Mouse (Mus musculus) MEL (cell line): ENCODE data around the gene Cuta. TPM values are rescaled to one million over a fixed set of nuclear protein-coding genes. Genes with fewer than 3 reads are reported as not detected.
A peak's percentile ranks its signal among the peaks of the same experiment; 100 is the strongest.

ENCODE experiments used
- DNase-seq: peaks from one replicate; pipeline ENCODE4 v3.0.0; 2011; ENCODE audit warnings: low read depth, low spot score
- H3K27ac ChIP-seq: 2 replicates; pipeline ENCODE4 v1.5.1; 2012; ENCODE audit warnings: low read depth, mild to moderate bottlenecking, control low read depth, low read length, moderate library complexity; ENCODE audit not compliant: control insufficient read depth
- H3K27me3 ChIP-seq, 2 experiments: fragments of 150-350 bp in 1 of 2; sonication (generic) in 1 of 2; 2 replicates each; pipeline ENCODE4 v1.6.1; 2012; ENCODE audit warnings: low read length in 2 of 2, mild to moderate bottlenecking in 2 of 2, improper control_type of control experiment in 1 of 2, moderate library complexity in 1 of 2; ENCODE audit not compliant: insufficient read depth in 2 of 2, control insufficient read depth in 1 of 2
- H3K36me3 ChIP-seq, 2 experiments: 2 replicates each; pipeline ENCODE4 v1.6.1; 2012 to 2014; ENCODE audit warnings: low read length in 2 of 2, improper control_type of control experiment in 1 of 2, inconsistent platforms in 1 of 2, mild to moderate bottlenecking in 1 of 2; ENCODE audit not compliant: insufficient read depth in 2 of 2, control insufficient read depth in 1 of 2
- H3K4me1 ChIP-seq, 2 experiments: fragments of 150-350 bp in 1 of 2; sonication (generic) in 1 of 2; 2 replicates each; pipeline ENCODE4 v1.6.1; 2012; ENCODE audit warnings: low read length in 2 of 2, improper control_type of control experiment in 1 of 2, mild to moderate bottlenecking in 1 of 2; ENCODE audit not compliant: insufficient read depth in 2 of 2, control insufficient read depth in 1 of 2
- H3K4me3 ChIP-seq, 2 experiments: fragments of 150-350 bp in 1 of 2; sonication (generic) in 1 of 2; 2 replicates each; pipeline ENCODE4 v1.5.1; 2012; ENCODE audit warnings: low read depth in 2 of 2, low read length in 2 of 2, mild to moderate bottlenecking in 2 of 2, moderate library complexity in 2 of 2, control low read depth in 1 of 2, improper control_type of control experiment in 1 of 2; ENCODE audit not compliant: control insufficient read depth in 1 of 2, insufficient read depth in 1 of 2
- H3K79me2 ChIP-seq: 2 replicates; pipeline ENCODE4 v1.6.1; 2012; ENCODE audit warnings: mild to moderate bottlenecking, low read length, moderate library complexity; ENCODE audit not compliant: control insufficient read depth, poor library complexity, insufficient read depth
- H3K9ac ChIP-seq: 2 replicates; pipeline ENCODE4 v1.6.1; 2012; ENCODE audit warnings: low read depth, mild to moderate bottlenecking, control low read depth, low read length, moderate library complexity; ENCODE audit not compliant: control insufficient read depth, poor library complexity, severe bottlenecking
- H3K9me3 ChIP-seq: fragments of 150-350 bp; sonication (generic); replicated peaks from 2 replicates; pipeline ENCODE4 v1.6.1; 2012; ENCODE audit warnings: mild to moderate bottlenecking, low read length, improper control_type of control experiment, moderate library complexity; ENCODE audit not compliant: insufficient read depth
- BHLHE40 ChIP-seq: IDR thresholded peaks from 2 replicates; pipeline ENCODE4 v1.6.1; 2012; ENCODE audit warnings: low read depth, mild to moderate bottlenecking, inconsistent platforms, low read length, improper control_type of control experiment, borderline replicate concordance
- CHD1 ChIP-seq: IDR thresholded peaks from 2 replicates; pipeline ENCODE4 v1.6.1; 2012; ENCODE audit warnings: low read depth, mild to moderate bottlenecking, inconsistent platforms, low read length, improper control_type of control experiment
- CTCF ChIP-seq, 3 experiments: IDR thresholded peaks in 2 of 3; conservative IDR thresholded peaks in 1 of 3; 2 replicates each; pipeline ENCODE4 v1.5.1; 2011 to 2012; ENCODE audit warnings: low read length in 3 of 3, low read depth in 2 of 3, mild to moderate bottlenecking in 2 of 3, improper control_type of control experiment in 1 of 3, inconsistent platforms in 1 of 3, mixed read lengths in 1 of 3, moderate library complexity in 1 of 3; ENCODE audit not compliant: control insufficient read depth in 1 of 3, insufficient read depth in 1 of 3, poor library complexity in 1 of 3, severe bottlenecking in 1 of 3
- E2F4 ChIP-seq: IDR thresholded peaks from 2 replicates; pipeline ENCODE4 v1.6.1; 2011; ENCODE audit warnings: low read depth, low read length, improper control_type of control experiment, borderline replicate concordance
- ELF1 ChIP-seq: IDR thresholded peaks from 2 replicates; pipeline ENCODE4 v1.6.1; 2014; ENCODE audit warnings: low read depth, mild to moderate bottlenecking, inconsistent platforms, low read length, improper control_type of control experiment, moderate library complexity
- EP300 ChIP-seq, 2 experiments: IDR thresholded peaks; 2 replicates each; pipeline ENCODE4 v1.6.1; 2011; ENCODE audit warnings: improper control_type of control experiment in 2 of 2, low read length in 2 of 2, low read depth in 1 of 2, mild to moderate bottlenecking in 1 of 2
- ETS1 ChIP-seq: IDR thresholded peaks from 2 replicates; pipeline ENCODE4 v1.6.1; 2012; ENCODE audit warnings: low read depth, mild to moderate bottlenecking, inconsistent platforms, low read length, improper control_type of control experiment, moderate library complexity
- GABPA ChIP-seq: IDR thresholded peaks from 2 replicates; pipeline ENCODE4 v1.6.1; 2012; ENCODE audit warnings: low read depth, mild to moderate bottlenecking, inconsistent platforms, low read length, improper control_type of control experiment, moderate library complexity
- GATA1 ChIP-seq: IDR thresholded peaks from 2 replicates; pipeline ENCODE4 v1.6.1; 2011; ENCODE audit warnings: low read depth, low read length, improper control_type of control experiment
- HCFC1 ChIP-seq: IDR thresholded peaks from 2 replicates; pipeline ENCODE4 v1.6.1; 2012; ENCODE audit warnings: low read depth, mild to moderate bottlenecking, inconsistent platforms, low read length, improper control_type of control experiment, moderate library complexity
- JUND ChIP-seq: IDR thresholded peaks from 2 replicates; pipeline ENCODE4 v1.6.1; 2011; ENCODE audit warnings: low read depth, mild to moderate bottlenecking, improper control_type of control experiment, low read length
- KAT2A ChIP-seq: conservative IDR thresholded peaks from 2 replicates; pipeline ENCODE4 v1.6.1; 2012; ENCODE audit warnings: low read depth, low read length, improper control_type of control experiment, inconsistent platforms
- MAFK ChIP-seq: IDR thresholded peaks from 2 replicates; pipeline ENCODE4 v1.6.1; 2011; ENCODE audit warnings: low read depth, mild to moderate bottlenecking, low read length, improper control_type of control experiment, borderline replicate concordance
- MAX ChIP-seq: IDR thresholded peaks from 2 replicates; pipeline ENCODE4 v1.6.1; 2011; ENCODE audit warnings: low read length, improper control_type of control experiment
- MAZ ChIP-seq: IDR thresholded peaks from 2 replicates; pipeline ENCODE4 v1.6.1; 2012; ENCODE audit warnings: low read depth, mild to moderate bottlenecking, inconsistent platforms, low read length, improper control_type of control experiment
- MEF2A ChIP-seq: IDR thresholded peaks from 2 replicates; pipeline ENCODE4 v1.6.1; 2014; ENCODE audit warnings: low read depth, mild to moderate bottlenecking, inconsistent platforms, low read length, improper control_type of control experiment; ENCODE audit not compliant: poor library complexity, insufficient replicate concordance, severe bottlenecking; ENCODE audit errors: extremely low read depth
- MXI1 ChIP-seq: IDR thresholded peaks from 2 replicates; pipeline ENCODE4 v1.6.1; 2011; ENCODE audit warnings: mild to moderate bottlenecking, low read depth, low read length, improper control_type of control experiment
- MYB ChIP-seq: IDR thresholded peaks from 2 replicates; pipeline ENCODE4 v1.6.1; 2011; ENCODE audit warnings: mild to moderate bottlenecking, low read depth, low read length, improper control_type of control experiment
- MYC ChIP-seq: IDR thresholded peaks from 2 replicates; pipeline ENCODE4 v1.6.1; 2011; ENCODE audit warnings: low read depth, mild to moderate bottlenecking, low read length, improper control_type of control experiment, moderate library complexity
- NELFE ChIP-seq: IDR thresholded peaks from 2 replicates; pipeline ENCODE4 v1.6.1; 2011; ENCODE audit warnings: low read depth, low read length, improper control_type of control experiment
- NRF1 ChIP-seq: IDR thresholded peaks from 2 replicates; pipeline ENCODE4 v1.6.1; 2014; ENCODE audit warnings: low read depth, mild to moderate bottlenecking, inconsistent platforms, low read length, improper control_type of control experiment, moderate library complexity; ENCODE audit not compliant: poor library complexity, insufficient read depth, severe bottlenecking
- POLR2A ChIP-seq, 2 experiments: IDR thresholded peaks; 2 replicates each; pipeline ENCODE4 v1.6.1; 2011 to 2012; ENCODE audit warnings: low read length in 2 of 2, mild to moderate bottlenecking in 2 of 2, control low read depth in 1 of 2, improper control_type of control experiment in 1 of 2, low read depth in 1 of 2, moderate library complexity in 1 of 2; ENCODE audit not compliant: control insufficient read depth in 1 of 2, insufficient read depth in 1 of 2, poor library complexity in 1 of 2
- POLR2AphosphoS2 ChIP-seq: IDR thresholded peaks from 2 replicates; pipeline ENCODE4 v1.6.1; 2011; ENCODE audit warnings: low read length, improper control_type of control experiment
- POLR2AphosphoS5 ChIP-seq: IDR thresholded peaks from 2 replicates; pipeline ENCODE4 v1.6.1; 2012; ENCODE audit warnings: low read depth, borderline replicate concordance, mild to moderate bottlenecking, inconsistent platforms, low read length, moderate library complexity, mixed read lengths
- RAD21 ChIP-seq: IDR thresholded peaks from 2 replicates; pipeline ENCODE4 v1.6.1; 2011; ENCODE audit warnings: mild to moderate bottlenecking, low read depth, low read length, improper control_type of control experiment
- RCOR1 ChIP-seq: IDR thresholded peaks from 2 replicates; pipeline ENCODE4 v1.6.1; 2012; ENCODE audit warnings: low read depth, mild to moderate bottlenecking, inconsistent platforms, low read length, improper control_type of control experiment
- SIN3A ChIP-seq: IDR thresholded peaks from 2 replicates; pipeline ENCODE4 v1.6.1; 2012; ENCODE audit warnings: low read length, improper control_type of control experiment, inconsistent platforms
- SMC3 ChIP-seq: IDR thresholded peaks from 2 replicates; pipeline ENCODE4 v1.6.1; 2011; ENCODE audit warnings: low read depth, low read length, improper control_type of control experiment
- TBP ChIP-seq: IDR thresholded peaks from 2 replicates; pipeline ENCODE4 v1.8.0; 2011; ENCODE audit warnings: low read depth, low read length, improper control_type of control experiment
- UBTF ChIP-seq: IDR thresholded peaks from 2 replicates; pipeline ENCODE4 v1.6.1; 2012; ENCODE audit warnings: low read depth, mild to moderate bottlenecking, inconsistent platforms, low read length, improper control_type of control experiment, moderate library complexity, borderline replicate concordance; ENCODE audit not compliant: insufficient read depth
- USF1 ChIP-seq: IDR thresholded peaks from 2 replicates; pipeline ENCODE4 v1.6.1; 2014; ENCODE audit warnings: low read depth, mild to moderate bottlenecking, inconsistent platforms, low read length, improper control_type of control experiment, moderate library complexity
- USF2 ChIP-seq, 2 experiments: IDR thresholded peaks; 2 replicates each; pipeline ENCODE4 v1.6.1; 2011 to 2012; ENCODE audit warnings: improper control_type of control experiment in 2 of 2, low read length in 2 of 2, borderline replicate concordance in 1 of 2, inconsistent platforms in 1 of 2, low read depth in 1 of 2, mild to moderate bottlenecking in 1 of 2; ENCODE audit not compliant: insufficient read depth in 1 of 2
- ZC3H11A ChIP-seq: IDR thresholded peaks from 2 replicates; pipeline ENCODE4 v1.6.1; 2012; ENCODE audit warnings: low read depth, mild to moderate bottlenecking, inconsistent platforms, low read length, improper control_type of control experiment
- ZKSCAN1 ChIP-seq: IDR thresholded peaks from 2 replicates; pipeline ENCODE4 v1.6.1; 2012; ENCODE audit warnings: low read depth, mild to moderate bottlenecking, inconsistent platforms, low read length, improper control_type of control experiment, moderate library complexity
- ZNF384 ChIP-seq: IDR thresholded peaks from 2 replicates; pipeline ENCODE4 v1.6.1; 2012; ENCODE audit warnings: low read depth, mild to moderate bottlenecking, inconsistent platforms, low read length, improper control_type of control experiment
- polyA plus RNA-seq, 2 experiments: library from polyadenylated mRNA; stranded (reverse) in 1 of 2; unstranded in 1 of 2; fragments of >175 nt in 1 of 2; fragments of >200 nt in 1 of 2; gene quantifications; 2 replicates each; pipeline versions ENCODE4 v1.2.1 to v1.2.4; 2012; ENCODE audit warnings: low replicate concordance in 2 of 2, low read depth in 1 of 2; ENCODE audit not compliant: insufficient read length in 2 of 2, insufficient read depth in 1 of 2, missing spikeins in 1 of 2
- total RNA-seq: library from RNA; depleted of rRNA; stranded (reverse); fragments of 300-350 nt; gene quantifications from 2 replicates; pipeline ENCODE4 v1.2.3, GENCODE M21; 2012

Gene Cuta
- total and polyA plus RNA-seq, 3 experiments: 66.8 to 220 TPM; not detected in 1

- no peaks in the 10 kb centered on the region for H3K9me3 ChIP-seq
- peak within 1 kb of the TSS; percentile 79 to 93 for H3K4me3 ChIP-seq
- peak within 1 kb of the TSS; percentile 95 for H3K9ac ChIP-seq
- no peaks in the 10 kb centered on the region for H3K27me3 ChIP-seq
- peaks cover 6 to 8% of the 10 kb centered on the region in 2 experiments for H3K36me3 ChIP-seq
- peak within 1 kb of the TSS; percentile 77 for H3K27ac ChIP-seq
- H3K4me1 ChIP-seq: peaks cover 6 to 7% of the 10 kb centered on the region in 2 experiments; a peak in 3 of 4 replicates
- DNase-seq: peak; percentile 99
- peaks cover 26% of the 10 kb centered on the region for H3K79me2 ChIP-seq
- TF ChIP-seq E2F4 (no peak), ZKSCAN1 (no peak), TBP (peak; percentile 77), USF1 (peak; percentile 52; the same call in 1 of the 2 replicates), EP300 (IDR thresholded peaks at IDR 0.05; ENCODE audit: low read depth in 1 of 2, low read length in 2 of 2) (peak in 1 of 2 experiments; percentile 44; a peak in 1 of 4 replicates), CTCF (IDR thresholded peaks at IDR 0.05 in 2 of 3, conservative IDR thresholded peaks at IDR 0.05 in 1 of 3; ENCODE audit: control insufficient read depth in 1 of 3, insufficient read depth in 1 of 3, low read depth in 2 of 3, low read length in 3 of 3, poor library complexity in 1 of 3, severe bottlenecking in 1 of 3) (peak; percentile 88 to 99 (median 97)), ETS1 (peak; percentile 75; the same call in 1 of the 2 replicates), RCOR1 (0 out of 2 replicates have a peak, but pooled peaks have one; percentile 26), POLR2A (IDR thresholded peaks at IDR 0.05; ENCODE audit: control insufficient read depth in 1 of 2, insufficient read depth in 1 of 2, low read depth in 1 of 2, low read length in 2 of 2, poor library complexity in 1 of 2) (peak; percentile 86 to 88), GATA1 (no peak), UBTF (no peak), POLR2AphosphoS2 (peak; percentile 81), MXI1 (peak; percentile 92), NRF1 (peak; percentile 95), SIN3A (peak; percentile 95), NELFE (peak; percentile 83), CHD1 (no peak), JUND (no peak; the same call in 1 of the 2 replicates), SMC3 (peak; percentile 81), HCFC1 (peak; percentile 91), ELF1 (peak; percentile 96), MAFK (no peak), MEF2A (no peak), MYC (peak; percentile 94), USF2 (IDR thresholded peaks at IDR 0.05; ENCODE audit: borderline replicate concordance in 1 of 2, insufficient read depth in 1 of 2, low read depth in 1 of 2, low read length in 2 of 2) (no peak), RAD21 (peak; percentile 50), BHLHE40 (no peak), ZNF384 (no peak), KAT2A (no peak; the same call in 1 of the 2 replicates), MAX (peak; percentile 86), POLR2AphosphoS5 (no peak), MYB (no peak), GABPA (no peak), MAZ (peak; percentile 65; the same call in 1 of the 2 replicates), ZC3H11A (no peak; the same call in 1 of the 2 replicates)
These were observed 22.5 kb downstream of the Cuta start, which contains the start of gene Kifc5b for GRCm38 (mm10) chr17:26916711-26917482. Gene Kifc5b (plus strand): TSS chr17:26917091.
